Mouse (Mus musculus) lung, postnatal 4 days (tissue): Measurements from ENCODE around the gene Hoxd4.

Experiments used
- DNase-seq, 2 experiments: peaks; one replicate each; pipeline ENCODE4 v3.0.0; 2021

Gene Hoxd4

DNA sequence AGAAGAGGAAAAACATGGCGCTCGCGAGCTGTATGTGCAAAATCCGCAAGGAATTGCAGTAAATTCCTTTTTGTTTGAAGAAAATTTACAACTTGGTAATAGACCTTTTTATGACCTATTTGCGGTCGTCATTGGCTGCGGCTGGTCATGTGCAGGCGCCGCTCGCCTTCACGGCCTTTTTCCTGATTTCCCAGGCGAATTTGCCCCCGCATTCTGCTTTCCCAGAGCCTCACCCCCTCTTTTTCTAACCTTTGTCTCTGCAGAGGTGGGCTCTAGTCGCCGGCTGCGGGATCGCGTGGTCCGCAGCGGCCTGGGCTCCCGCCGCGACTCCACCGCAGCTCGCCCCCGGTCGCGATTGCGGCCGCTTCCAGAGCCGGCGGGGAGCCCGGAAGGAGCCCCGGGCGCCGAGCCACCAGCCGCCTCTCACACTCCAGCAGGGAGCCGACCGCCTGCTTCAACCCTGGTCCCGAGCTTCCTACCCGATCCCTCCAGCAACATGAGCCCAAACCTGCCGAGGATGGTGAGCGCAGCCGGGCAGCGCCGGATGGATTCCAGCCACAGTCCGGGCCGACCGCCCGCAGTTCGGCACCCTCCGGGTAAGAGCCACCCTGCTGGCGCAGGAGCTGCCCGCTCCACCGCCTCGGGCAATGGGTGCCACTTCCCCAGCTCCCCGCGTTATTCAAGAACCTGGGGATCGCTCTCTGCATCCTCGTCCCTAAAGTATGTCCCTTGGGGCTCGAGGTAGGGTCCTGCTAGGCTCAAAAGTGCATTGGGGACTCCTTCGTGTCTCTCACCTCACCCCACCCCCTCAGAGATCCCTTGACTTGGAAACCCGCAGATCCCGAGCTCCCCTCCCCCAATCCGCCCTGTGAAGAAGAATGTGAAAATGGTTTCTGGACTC is at the start of gene Hoxd4, which contains the start of gene Hoxd3:
Hoxd4 (plus strand) TSS at position 209 of the 901 bp plus-strand sequence.
Hoxd3 (plus strand) TSS at position 207 of the 901 bp plus-strand sequence.
- no peak for DNase-seq

DNA sequence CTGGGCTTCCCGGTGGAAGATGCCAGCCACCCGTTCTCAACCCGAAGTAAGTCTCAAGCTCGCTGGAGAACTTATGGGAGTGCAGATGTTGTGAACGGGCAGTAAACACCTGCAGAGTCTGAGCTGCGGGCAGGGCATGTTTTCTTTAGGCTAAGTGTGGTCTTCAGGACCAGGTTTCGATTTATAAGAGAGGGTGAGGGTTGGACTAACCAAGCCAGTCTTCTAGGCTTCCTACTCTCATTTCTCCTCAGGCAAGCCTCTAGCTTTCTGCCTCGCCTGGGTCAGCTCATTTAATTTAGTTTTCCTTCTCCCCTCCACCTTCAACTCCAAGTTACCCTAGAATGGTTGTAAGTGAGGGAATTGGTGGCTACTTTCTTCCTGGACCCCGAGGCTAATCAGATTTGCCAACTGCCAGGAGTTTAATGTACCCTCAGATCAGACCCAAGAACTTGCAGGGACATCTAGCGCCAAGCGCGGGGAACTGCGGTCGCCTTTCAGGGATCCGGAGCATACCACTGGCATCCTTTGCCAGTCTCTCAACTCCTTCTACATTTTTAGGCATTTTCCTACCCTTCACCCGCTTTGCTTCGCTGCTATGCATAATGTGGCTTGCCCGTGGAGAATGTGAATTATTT is 48.3 kb upstream of the Hoxd4 start:
- peak; percentile 50 to 67 for DNase-seq

DNA sequence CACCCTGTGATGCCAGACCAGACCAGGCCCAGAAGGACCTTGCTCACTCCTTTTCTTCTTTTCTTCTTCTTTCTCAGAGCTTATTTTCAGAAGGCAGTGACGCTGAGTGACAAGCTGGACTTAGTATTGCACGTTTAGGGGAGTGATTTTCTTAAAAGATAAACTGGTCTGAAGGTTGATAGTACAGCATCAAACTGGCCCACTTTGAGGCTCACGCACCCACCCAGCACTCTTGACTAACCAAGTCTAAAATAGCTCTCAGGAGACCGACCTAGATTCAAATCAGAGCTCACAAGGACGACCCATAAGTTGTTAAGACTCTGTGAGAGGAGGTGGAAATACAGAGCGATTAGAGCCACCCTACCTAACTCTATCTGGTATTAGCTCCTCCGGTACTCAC is 45.3 kb upstream of the Hoxd4 start:
- DNase-seq = no peak

DNA sequence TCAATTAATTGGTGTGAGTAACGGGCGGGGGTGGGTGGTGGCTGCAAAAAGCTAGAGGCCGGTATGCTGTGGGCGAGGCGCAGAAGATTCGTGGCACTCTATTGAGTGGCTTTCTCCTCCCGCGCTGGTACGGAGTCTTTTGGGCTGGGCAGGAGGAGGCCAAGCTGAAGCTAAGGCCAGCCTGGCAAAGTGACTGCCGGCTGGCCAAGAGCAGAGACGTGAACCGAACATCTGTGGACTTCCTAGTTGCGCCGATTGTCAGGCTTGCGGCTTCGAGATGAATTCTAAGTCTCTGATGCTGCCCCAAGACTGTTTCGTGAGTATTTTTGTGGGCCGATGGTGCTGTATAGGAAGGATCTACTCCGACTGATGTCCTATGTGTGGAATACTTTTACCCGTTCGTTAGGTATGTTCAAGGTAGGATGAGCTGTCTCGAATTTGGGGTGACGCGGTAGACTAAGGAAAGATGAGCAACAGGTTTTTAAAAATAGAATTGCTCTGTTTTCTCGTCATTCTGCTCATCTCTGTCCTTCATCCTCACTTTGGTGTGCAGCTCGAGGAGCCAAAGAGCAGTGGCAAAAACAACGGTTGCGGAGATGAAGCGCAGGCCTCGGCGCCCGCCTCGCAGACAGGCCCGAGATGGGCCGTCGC is 44.4 kb upstream of the Hoxd4 start:
- DNase-seq = peak in 1 of 2 experiments; percentile 22

DNA sequence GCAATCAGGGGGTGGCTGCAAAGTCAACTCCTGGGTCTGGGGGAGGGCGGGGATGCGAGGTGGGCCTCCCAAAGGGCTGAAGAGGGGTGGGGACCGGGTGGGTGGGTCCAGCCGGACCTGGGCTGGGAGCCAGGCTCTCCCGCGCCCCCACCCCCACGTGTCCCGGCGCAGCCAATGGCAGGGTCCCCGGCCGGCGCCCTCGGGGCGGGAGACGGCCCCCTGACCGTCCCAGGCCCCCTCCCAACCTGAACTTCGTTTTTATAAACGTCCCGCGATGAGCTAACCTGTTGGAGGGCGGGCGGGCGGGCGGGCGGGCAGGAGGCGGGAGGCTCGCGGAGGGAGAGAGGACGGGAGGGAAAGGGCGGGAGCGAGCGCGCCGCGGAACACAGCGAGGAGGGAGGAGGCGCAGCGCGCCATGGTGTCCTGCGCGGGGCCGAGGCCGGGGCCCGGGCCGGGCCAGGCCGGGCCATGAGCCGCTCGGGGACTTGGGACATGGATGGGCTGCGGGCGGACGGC is 43.8 kb upstream of the Hoxd4 start, which contains the start of gene Hoxd13:
Hoxd13 (plus strand) TSS at position 469 of the 516 bp plus-strand sequence.
- no peak for DNase-seq

DNA sequence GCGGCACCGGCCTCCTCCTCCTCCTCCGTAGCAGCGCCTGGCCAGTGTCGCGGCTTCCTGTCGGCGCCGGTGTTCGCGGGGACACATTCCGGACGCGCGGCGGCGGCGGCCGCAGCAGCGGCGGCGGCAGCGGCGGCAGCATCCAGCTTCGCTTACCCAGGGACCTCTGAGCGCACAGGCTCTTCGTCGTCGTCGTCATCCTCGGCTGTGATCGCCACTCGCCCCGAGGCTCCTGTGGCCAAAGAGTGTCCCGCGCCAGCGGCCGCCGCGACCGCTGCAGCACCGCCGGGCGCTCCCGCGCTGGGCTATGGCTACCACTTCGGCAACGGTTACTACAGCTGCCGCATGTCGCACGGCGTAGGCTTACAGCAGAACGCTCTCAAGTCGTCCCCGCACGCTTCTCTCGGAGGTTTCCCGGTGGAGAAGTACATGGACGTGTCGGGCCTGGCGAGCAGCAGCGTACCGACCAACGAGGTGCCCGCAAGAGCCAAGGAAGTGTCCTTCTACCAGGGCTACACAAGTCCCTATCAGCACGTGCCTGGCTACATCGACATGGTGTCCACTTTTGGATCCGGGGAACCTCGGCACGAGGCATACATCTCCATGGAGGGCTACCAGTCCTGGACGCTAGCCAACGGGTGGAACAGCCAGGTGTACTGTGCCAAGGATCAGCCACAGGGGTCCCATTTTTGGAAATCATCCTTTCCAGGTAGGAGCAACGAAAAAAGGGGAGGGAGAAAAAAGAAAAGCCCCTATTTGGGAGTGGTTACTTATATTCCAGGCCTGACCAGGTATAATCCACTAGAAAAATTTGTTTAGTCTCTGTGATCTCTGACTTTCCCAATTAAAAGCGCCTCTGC is 43.1 kb upstream of the Hoxd4 start:
- peak in 1 of 2 experiments; percentile 37 for DNase-seq

DNA sequence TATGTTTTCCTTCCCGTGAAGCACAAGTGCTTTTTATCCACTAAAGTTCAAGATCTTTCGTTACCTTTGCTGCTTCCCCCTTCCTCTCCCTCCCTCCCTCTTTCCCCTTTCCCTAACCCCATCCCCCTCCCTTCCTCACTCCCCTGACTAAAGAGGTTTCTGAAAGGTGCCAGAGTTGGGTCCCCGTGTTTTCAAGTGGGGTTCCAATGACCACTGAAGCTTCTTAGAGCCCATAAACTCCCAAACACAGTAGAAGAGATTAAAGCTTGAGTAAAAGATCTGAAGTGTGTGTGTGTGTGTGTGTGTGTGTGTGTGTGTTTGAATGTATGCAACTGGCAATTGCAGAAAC is 42.5 kb upstream of the Hoxd4 start:
- no peak for DNase-seq

DNA sequence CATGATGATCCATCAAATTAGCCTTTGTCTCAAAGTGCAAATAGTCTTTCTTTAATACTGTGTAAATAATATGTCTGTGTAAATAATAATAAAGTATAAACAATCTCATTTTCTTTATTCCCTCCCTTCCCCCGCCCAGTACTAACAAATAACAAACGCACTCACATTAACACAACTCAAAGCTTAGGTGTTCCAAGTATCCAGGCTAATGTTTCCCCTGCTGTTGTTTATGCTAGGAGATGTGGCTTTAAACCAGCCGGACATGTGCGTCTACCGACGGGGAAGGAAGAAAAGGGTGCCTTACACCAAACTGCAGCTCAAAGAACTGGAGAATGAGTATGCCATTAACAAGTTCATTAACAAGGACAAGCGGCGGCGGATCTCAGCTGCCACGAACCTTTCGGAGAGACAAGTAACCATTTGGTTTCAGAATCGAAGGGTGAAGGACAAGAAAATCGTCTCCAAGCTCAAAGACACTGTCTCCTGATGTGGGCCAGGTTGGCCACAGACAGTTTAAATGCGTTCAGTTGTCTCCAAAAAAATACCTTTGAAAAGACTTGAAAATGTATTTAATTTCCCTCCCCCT is 42.0 kb upstream of the Hoxd4 start:
- DNase-seq = no peak

DNA sequence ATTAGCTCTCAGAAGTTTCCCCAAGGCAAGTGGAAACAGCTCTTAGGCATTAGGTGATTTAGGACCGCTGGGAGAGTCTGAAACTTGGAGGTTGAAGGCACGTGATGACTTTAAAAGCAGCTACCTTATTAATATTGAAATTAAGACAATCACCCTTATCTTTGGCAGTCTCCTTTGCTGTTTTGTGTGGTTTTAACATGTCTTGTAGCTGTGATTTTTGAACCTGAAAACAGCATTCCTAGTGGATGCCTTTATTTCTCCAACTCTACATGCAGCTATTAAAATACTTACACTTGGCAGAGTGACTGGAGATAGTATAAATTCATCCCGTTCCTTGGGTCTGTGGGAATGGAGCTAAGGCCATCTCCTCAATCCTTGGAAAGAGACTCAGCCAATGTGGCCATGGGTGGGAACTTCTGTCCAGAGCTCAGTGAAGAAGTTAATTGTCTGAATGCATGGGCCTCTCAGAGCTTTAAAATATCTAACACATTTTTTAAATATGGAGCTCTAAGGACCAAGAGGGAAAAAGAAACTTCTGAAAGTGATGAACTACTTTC is 41.0 kb upstream of the Hoxd4 start:
- DNase-seq = no peak

DNA sequence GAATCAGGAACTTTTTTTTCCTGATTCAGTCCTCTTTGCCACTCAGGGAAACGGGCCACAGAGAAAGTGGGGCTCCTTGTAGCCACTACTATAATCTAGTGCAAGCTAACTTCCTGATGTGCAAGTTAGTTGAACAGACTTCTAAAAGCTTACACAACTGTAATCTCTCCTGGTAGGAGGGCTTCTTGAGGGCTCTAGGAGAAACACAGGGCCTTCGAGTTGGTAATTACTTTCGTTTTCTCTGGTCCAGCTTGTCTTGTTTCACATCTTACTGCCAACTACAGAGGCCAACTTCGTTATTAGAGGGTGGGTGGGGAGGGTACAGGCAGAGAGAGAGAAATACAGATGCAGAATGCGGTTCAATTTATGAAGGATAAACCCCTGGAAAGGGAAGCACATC is 39.9 kb upstream of the Hoxd4 start:
- DNase-seq = no peak

DNA sequence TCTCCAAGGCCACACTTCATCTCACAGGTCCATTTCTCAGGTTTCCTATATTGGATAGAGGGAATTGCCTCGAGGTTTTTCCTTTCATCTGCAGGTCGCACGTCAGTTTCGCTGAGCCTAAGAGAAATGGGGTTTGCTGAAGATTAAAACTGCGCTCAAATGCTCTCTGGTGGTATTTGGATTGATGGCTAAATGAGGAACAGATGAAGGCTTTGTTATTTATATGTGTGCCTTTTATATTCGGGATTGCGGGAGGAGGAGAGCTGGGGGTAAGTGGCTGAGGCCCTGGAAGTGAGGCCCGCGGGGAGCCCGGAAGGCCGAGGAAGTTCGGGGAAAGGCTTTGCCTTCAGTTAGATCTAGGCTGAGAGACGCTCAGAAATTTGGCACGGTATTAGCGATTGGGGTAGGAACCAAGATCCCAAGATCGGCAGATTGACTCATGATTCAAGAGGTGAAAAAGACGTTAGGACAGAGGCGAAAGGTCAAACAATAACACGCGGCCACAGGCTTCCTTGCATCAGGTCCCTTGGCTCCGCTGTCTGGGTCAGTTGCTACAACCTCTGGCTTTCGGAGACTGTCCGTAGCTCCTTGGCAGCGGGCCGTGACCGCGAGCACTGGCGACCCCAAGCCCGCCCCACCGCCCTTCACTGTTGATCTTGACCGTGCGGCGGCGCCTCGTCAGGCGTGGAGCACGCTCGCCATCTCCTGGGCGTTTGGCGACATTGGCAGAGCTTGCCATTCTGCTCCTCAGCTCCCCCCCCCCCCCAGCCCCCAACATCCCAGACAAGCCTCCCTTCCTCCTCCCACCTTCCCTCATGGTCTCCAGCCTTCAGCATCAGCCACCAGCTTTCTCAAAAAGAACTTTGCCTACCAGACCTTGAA is 39.0 kb upstream of the Hoxd4 start:
- DNase-seq = peak; percentile 65 to 73

DNA sequence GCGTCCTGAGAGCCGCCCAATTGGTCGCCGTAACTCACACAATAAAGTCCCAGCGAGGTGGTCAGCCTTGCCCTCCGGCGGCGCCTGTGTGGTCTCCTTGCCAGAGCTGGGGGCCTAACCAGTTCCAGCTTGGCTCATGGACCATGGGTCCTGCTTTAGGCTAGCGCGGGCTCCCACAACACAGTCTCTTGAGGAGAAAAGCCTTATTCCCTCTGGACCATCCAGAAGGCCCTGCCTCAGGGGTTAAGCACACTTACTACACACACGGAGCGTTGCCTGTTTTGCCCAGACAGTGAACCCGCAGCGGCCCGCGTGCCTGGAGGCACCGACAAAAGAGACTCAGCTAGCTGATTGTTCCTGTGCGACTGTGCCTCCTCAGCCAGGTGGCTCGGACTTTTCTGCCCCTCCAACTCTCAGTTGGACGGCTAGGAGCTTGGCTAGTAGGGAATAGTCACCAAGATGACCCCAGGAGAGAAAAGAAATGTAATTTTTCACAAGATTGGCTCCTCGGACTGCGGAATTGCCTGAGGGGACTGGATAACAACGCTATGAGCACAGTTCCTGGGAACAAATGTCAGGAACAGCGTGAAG is 37.8 kb upstream of the Hoxd4 start:
- DNase-seq = no peak

DNA sequence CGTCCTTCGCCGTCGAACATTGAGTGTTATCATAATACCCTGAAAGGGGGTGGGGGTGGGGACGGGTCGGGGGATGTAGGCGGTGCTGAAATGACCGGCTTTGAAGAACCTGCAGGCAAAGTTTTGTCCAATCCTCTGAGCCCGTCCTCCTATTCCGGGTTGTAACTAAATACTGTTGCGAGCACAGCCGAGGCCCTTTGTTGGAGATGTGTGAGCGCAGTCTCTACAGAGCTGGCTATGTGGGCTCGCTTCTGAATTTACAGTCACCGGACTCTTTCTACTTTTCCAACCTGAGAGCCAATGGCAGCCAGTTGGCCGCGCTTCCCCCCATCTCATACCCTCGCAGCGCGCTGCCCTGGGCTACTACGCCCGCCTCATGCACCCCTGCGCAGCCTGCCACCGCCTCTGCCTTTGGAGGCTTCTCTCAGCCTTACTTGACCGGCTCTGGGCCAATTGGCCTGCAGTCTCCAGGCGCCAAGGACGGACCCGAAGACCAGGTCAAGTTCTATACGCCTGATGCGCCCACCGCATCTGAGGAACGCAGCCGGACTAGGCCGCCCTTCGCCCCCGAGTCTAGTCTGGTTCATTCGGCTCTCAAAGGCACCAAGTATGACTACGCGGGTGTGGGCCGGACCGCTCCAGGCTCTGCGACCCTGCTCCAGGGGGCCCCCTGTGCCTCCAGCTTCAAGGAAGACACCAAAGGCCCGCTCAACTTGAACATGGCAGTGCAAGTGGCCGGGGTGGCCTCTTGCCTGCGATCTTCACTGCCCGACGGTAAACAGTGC is 36.7 kb upstream of the Hoxd4 start, which contains the start of gene Hoxd12:
Hoxd12 (plus strand) TSS at position 133 of the 785 bp plus-strand sequence.
- no peak for DNase-seq

DNA sequence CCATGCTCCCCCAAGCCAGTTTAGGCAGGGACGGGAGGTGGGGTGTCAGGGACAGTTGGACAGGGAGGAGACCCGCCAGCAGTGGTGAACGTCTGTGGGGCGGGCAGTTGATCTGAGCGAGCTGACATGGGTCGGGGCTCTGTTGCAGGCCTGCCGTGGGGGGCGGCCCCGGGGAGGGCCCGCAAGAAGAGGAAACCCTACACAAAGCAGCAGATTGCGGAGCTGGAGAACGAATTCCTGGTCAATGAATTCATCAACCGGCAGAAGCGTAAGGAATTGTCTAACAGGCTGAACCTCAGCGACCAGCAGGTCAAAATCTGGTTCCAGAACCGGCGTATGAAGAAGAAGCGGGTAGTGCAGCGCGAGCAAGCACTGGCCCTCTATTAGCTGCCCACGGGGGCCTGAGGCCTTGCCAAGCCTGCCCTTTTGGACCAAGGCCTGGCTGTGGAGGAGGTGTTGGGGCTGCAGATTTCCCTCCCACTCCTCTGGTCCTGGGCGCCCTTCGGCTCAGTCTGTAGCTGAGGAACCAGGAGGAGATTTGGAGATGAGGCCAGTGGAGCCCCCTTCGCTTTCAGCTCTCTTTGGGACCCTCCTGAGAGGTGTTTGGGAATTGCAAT is 36.0 kb upstream of the Hoxd4 start:
- no peak for DNase-seq

DNA sequence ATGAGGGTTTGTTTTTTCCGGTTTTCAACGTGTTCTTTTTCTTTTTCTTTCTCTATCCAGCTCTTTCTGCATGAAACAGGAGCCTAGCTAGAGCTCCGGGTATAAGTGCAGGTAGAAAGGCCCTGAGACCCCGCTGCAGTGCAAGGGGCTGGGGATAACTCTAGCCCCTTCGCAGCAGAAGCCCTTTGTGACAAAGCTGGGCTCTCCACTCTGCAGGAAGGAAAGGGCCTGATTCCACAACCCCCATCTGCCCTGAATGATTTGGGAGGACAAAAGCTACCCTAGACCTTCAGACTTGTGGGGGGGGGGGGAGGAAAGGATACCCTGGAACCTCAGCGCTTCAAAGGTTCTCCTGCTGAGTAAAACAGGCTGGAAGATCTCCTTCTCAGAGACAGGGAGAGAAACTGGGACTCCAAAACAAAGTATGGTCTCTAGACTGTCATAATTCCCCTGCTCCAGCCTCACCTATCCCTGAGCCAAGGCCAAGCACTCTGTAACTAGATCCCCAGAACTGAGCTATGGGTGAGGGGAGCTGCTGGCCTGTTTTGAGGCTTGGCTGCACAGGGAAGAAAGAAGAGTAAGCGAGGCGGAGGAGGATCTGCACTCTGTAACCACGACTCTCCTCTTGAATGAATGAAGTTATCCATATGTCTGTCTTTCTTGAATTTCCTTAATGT is 35.2 kb upstream of the Hoxd4 start:
- DNase-seq = no peak

DNA sequence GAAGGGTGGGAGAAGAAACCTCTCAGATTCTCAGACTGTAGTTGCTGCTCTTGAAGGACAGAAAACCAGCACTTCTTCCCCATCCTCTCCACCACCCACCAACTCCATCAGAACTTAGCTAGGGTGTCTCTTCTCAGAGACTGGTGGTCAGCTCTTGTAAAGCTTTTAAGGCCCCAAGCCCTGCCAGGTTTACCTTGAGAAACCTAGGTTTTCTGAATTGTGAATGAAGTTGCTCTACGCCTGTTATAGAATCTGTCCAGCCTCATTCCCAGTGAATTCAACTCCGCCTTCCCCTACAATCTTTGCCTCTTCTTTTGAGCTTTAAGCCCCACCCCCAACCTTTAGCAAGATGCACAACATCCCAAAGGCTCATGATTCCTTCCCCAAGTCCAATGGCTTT is 34.6 kb upstream of the Hoxd4 start:
- no peak for DNase-seq

DNA sequence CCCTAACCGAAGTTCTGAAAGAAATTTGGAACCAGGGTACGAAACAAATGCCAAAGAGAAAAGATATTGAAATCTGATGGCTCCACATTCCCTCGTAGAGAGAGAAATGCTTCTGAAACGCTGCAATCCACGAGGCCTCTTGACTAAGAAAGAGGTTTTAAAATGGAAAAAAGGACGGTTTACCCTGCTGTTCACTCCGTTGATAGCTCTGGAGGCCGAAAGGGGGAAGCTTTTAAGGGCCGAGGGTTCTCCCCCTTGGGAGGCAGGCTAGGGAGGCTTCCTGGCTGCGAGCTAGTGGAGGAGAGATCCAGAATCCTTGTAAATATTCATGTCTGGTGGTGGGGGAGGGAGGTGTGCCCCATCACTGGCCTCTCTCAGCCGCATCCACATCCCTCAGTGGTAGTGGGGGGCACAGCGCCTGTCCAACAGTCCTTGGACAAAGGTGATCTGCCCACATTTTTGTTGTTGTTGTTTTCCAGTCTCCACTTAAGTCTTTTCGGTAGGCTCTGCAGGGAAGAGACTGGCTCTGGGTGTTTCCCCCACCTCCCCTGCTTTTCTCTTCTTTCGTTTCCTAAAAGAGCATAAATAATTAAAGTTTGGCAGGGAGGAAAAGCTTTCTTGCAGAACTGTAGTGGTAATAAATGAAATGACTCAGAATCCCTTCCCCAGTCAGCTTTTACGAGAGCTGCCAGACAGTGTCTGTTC is 32.7 kb upstream of the Hoxd4 start, which contains the start of gene Hoxd11:
Hoxd11 (plus strand) TSS at position 667 of the 705 bp plus-strand sequence.
- DNase-seq = no peak
